Comparison of ENCODE assay signal across 17 mouse cellular contexts in the genomic region with DNA sequence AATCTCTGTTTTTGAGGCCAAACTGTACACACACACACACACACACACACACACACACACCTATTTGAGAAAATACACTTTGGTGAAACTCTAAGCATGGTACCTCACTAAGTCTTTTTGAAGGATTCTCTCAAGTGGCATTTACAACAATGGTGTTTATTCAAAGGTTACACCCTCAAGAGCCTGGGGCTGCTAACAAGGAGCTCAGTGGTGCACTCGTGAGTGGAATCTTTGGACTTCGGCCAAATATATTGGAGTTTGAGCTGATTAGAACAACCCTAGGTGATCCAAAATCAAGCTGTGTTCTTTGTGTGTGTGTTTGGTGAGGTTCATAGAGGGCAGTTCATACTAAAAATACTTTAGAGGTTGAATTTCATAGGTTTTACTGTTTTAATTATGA.
DNase-seq lines count a peak whose midpoint lies in the region; ATAC-seq and TF ChIP-seq lines count a peak whose summit lies in the region.
"Had no signal": no experiment of that assay in that cellular context is flagged by ENCODE, and none has a peak within 500 bp of the region (broad histone marks: within the 10 kb centered on the region; RNA-seq: fewer than 3 reads in every experiment).

No protein-coding gene starts in this region.

- H3K4me1 ChIP-seq in forebrain, embryonic 11.5 days (replicated peaks; ENCODE audit: control insufficient read depth, insufficient read depth, low read length): peaks cover 2% of the 10 kb centered on the region; the same call in 1 of the 2 replicates
- no peaks in the 10 kb centered on the region for H3K4me1 ChIP-seq in forebrain, embryonic 16.5 days (replicated peaks; ENCODE audit: control insufficient read depth, insufficient read depth, low read length)
- peaks cover 10% of the 10 kb centered on the region for H3K4me1 ChIP-seq in limb, embryonic 14.5 days (ENCODE audit: control insufficient read depth, insufficient read depth, low read length)
- H3K4me1 ChIP-seq in limb, embryonic 10.5 days: peaks cover 9% of the 10 kb centered on the region; the same call in 1 of the 2 replicates
- no peaks in the 10 kb centered on the region for H3K4me1 ChIP-seq in midbrain, postnatal 0 days (ENCODE audit: insufficient read depth, low read length)
- H3K4me1 ChIP-seq in midbrain, embryonic 10.5 days: peaks cover 4% of the 10 kb centered on the region
- H3K4me1 ChIP-seq: liver, embryonic 13.5 days; neural tube, embryonic 12.5 days had no signal

- no peak overlapping the region for H3K9ac ChIP-seq in forebrain, embryonic 11.5 days (ENCODE audit: low read length)
- no peak overlapping the region for H3K9ac ChIP-seq in forebrain, embryonic 16.5 days (replicated peaks; ENCODE audit: low read depth, low read length)
- no peak overlapping the region for H3K9ac ChIP-seq in limb, embryonic 14.5 days (ENCODE audit: low read depth, low read length, severe bottlenecking)
- H3K9ac ChIP-seq in midbrain, postnatal 0 days (replicated peaks; ENCODE audit: low read length, poor library complexity, severe bottlenecking): no peak overlapping the region
- H3K9ac ChIP-seq: heart, embryonic 12.5 days; liver, embryonic 13.5 days; neural tube, embryonic 12.5 days had no signal

- H3ac ChIP-seq in myocyte (ENCODE audit: control insufficient read depth, insufficient read length): no peak overlapping the region

- no peaks in the 10 kb centered on the region for H3K27me3 ChIP-seq in forebrain, embryonic 11.5 days (ENCODE audit: control insufficient read depth, insufficient read depth, low read length)
- no peaks in the 10 kb centered on the region for H3K27me3 ChIP-seq in forebrain, embryonic 16.5 days (replicated peaks; ENCODE audit: control insufficient read depth, insufficient read depth, low read length)
- no peaks in the 10 kb centered on the region for H3K27me3 ChIP-seq in limb, embryonic 14.5 days (ENCODE audit: control insufficient read depth, insufficient read depth, low read length)
- no peaks in the 10 kb centered on the region for H3K27me3 ChIP-seq in limb, embryonic 10.5 days (ENCODE audit: low read depth, poor library complexity, severe bottlenecking)
- H3K27me3 ChIP-seq in midbrain, postnatal 0 days (ENCODE audit: insufficient read depth, low read length): no peaks in the 10 kb centered on the region
- no peaks in the 10 kb centered on the region for H3K27me3 ChIP-seq in midbrain, embryonic 10.5 days (ENCODE audit: low read depth, poor library complexity, severe bottlenecking)
- H3K27me3 ChIP-seq in myocyte (ENCODE audit: control insufficient read depth, insufficient read depth, insufficient read length): no peaks in the 10 kb centered on the region
- H3K27me3 ChIP-seq: heart, embryonic 12.5 days; liver, embryonic 13.5 days; neural tube, embryonic 12.5 days had no signal

- no peak for DNase-seq in forebrain, embryonic 11.5 days (ENCODE audit: low spot score)
- DNase-seq in limb, embryonic 14.5 days (ENCODE audit: low spot score): peak; percentile 33
- DNase-seq in limb, embryonic 10.5 days (ENCODE audit: low spot score): no peak
- peak; percentile 37 for DNase-seq in midbrain, postnatal 0 days (ENCODE audit: low spot score)
- no peak for DNase-seq in midbrain, embryonic 10.5 days (ENCODE audit: low spot score)
- DNase-seq: B cell, adult 2 months; cerebellum, adult 11 months; cerebellum, postnatal 36 days; heart, postnatal 4 days; left cerebral cortex, postnatal 4 days; liver, embryonic 13.5 days; right cerebral cortex, postnatal 14 days had no signal

- no peak for TF ChIP-seq POLR2A in limb, embryonic 14.5 days (IDR thresholded peaks at IDR 0.05; ENCODE audit: borderline replicate concordance, extremely low read depth, insufficient read depth, insufficient read length)
- no peak for TF ChIP-seq POLR2A in myocyte (IDR thresholded peaks at IDR 0.05; ENCODE audit: insufficient read length, low read depth)

- no peak for TF ChIP-seq CTCF in midbrain, postnatal 0 days (IDR thresholded peaks at IDR 0.05)

- no peak overlapping the region for H3K4me2 ChIP-seq in forebrain, embryonic 11.5 days (ENCODE audit: low read depth, low read length, severe bottlenecking)
- H3K4me2 ChIP-seq in forebrain, embryonic 16.5 days (ENCODE audit: low read length): no peak overlapping the region
- H3K4me2 ChIP-seq in limb, embryonic 14.5 days (replicated peaks; ENCODE audit: low read depth, low read length, severe bottlenecking): no peak overlapping the region
- no peak overlapping the region for H3K4me2 ChIP-seq in midbrain, postnatal 0 days (ENCODE audit: low read depth, low read length, poor library complexity, severe bottlenecking)
- H3K4me2 ChIP-seq in myocyte (ENCODE audit: low read depth): peak overlapping the region; percentile 72
- H3K4me2 ChIP-seq: heart, embryonic 12.5 days; liver, embryonic 13.5 days; neural tube, embryonic 12.5 days had no signal

- H3K79me2 ChIP-seq in myocyte (ENCODE audit: control insufficient read depth, insufficient read depth): no peaks in the 10 kb centered on the region

- ATAC-seq in forebrain, embryonic 11.5 days (replicated peaks; ENCODE audit: low FRiP score): 0 out of 2 replicates have a peak, but pooled peaks have one; percentile 60
- ATAC-seq in forebrain, embryonic 16.5 days: no peak
- ATAC-seq in limb, embryonic 14.5 days (ENCODE audit: low FRiP score, low read depth): no peak
- ATAC-seq in midbrain, postnatal 0 days (ENCODE audit: low FRiP score): no peak
- no peak for ATAC-seq in cerebellum, adult (ENCODE audit: insufficient number of reproducible peaks, low FRiP score, low TSS enrichment)

- 35% methylated on average over 2 of the region's 2 CpGs for WGBS in forebrain, embryonic 11.5 days
- 18% methylated on average over 2 of the region's 2 CpGs for WGBS in forebrain, embryonic 16.5 days
- WGBS in limb, embryonic 14.5 days: 41% methylated on average over 2 of the region's 2 CpGs
- 83% methylated on average over 2 of the region's 2 CpGs for WGBS in limb, embryonic 10.5 days
- WGBS in midbrain, postnatal 0 days: 40% methylated on average over 2 of the region's 2 CpGs
- WGBS in midbrain, embryonic 10.5 days: 68% methylated on average over 2 of the region's 2 CpGs

- no peaks in the 10 kb centered on the region for H3K36me3 ChIP-seq in forebrain, embryonic 11.5 days (ENCODE audit: control insufficient read depth, insufficient read depth, low read length)
- no peaks in the 10 kb centered on the region for H3K36me3 ChIP-seq in forebrain, embryonic 16.5 days (ENCODE audit: control insufficient read depth, insufficient read depth)
- no peaks in the 10 kb centered on the region for H3K36me3 ChIP-seq in limb, embryonic 14.5 days (ENCODE audit: control insufficient read depth, insufficient read depth, low read length)
- H3K36me3 ChIP-seq in limb, embryonic 10.5 days: no peaks in the 10 kb centered on the region
- no peaks in the 10 kb centered on the region for H3K36me3 ChIP-seq in midbrain, postnatal 0 days (ENCODE audit: insufficient read depth, low read length)
- H3K36me3 ChIP-seq in midbrain, embryonic 10.5 days: no peaks in the 10 kb centered on the region
- H3K36me3 ChIP-seq in myocyte (ENCODE audit: control insufficient read depth, insufficient read depth): no peaks in the 10 kb centered on the region
- H3K36me3 ChIP-seq: heart, embryonic 12.5 days; liver, embryonic 13.5 days; neural tube, embryonic 12.5 days had no signal

- H3K4me3 ChIP-seq in forebrain, embryonic 11.5 days (ENCODE audit: low read depth, low read length): no peak overlapping the region
- H3K4me3 ChIP-seq in forebrain, embryonic 16.5 days (replicated peaks; ENCODE audit: low read length): no peak overlapping the region
- no peak overlapping the region for H3K4me3 ChIP-seq in limb, embryonic 14.5 days (replicated peaks; ENCODE audit: low read length)
- no peak overlapping the region for H3K4me3 ChIP-seq in limb, embryonic 10.5 days
- no peak overlapping the region for H3K4me3 ChIP-seq in midbrain, postnatal 0 days (ENCODE audit: low read depth, low read length)
- H3K4me3 ChIP-seq in midbrain, embryonic 10.5 days: no peak overlapping the region
- H3K4me3 ChIP-seq in myocyte: no peak overlapping the region
- H3K4me3 ChIP-seq: heart, embryonic 12.5 days; liver, embryonic 13.5 days; neural tube, embryonic 12.5 days had no signal

- H3K9me3 ChIP-seq in forebrain, embryonic 11.5 days (ENCODE audit: control insufficient read depth, low read length): no peaks in the 10 kb centered on the region
- no peaks in the 10 kb centered on the region for H3K9me3 ChIP-seq in forebrain, embryonic 16.5 days (ENCODE audit: control insufficient read depth, low read length)
- H3K9me3 ChIP-seq in limb, embryonic 14.5 days (ENCODE audit: control insufficient read depth, low read length): no peaks in the 10 kb centered on the region
- H3K9me3 ChIP-seq in limb, embryonic 10.5 days (replicated peaks): no peaks in the 10 kb centered on the region
- H3K9me3 ChIP-seq in midbrain, postnatal 0 days (ENCODE audit: low read length): no peaks in the 10 kb centered on the region
- no peaks in the 10 kb centered on the region for H3K9me3 ChIP-seq in midbrain, embryonic 10.5 days (replicated peaks)
- H3K9me3 ChIP-seq: heart, embryonic 12.5 days; liver, embryonic 13.5 days; neural tube, embryonic 12.5 days had no signal

- no peak overlapping the region for H3K27ac ChIP-seq in forebrain, embryonic 11.5 days (ENCODE audit: low read depth, low read length)
- no peak overlapping the region for H3K27ac ChIP-seq in forebrain, embryonic 16.5 days (ENCODE audit: low read length)
- H3K27ac ChIP-seq in limb, embryonic 14.5 days (replicated peaks; ENCODE audit: low read depth, low read length): no peak overlapping the region
- H3K27ac ChIP-seq in limb, embryonic 10.5 days: no peak overlapping the region
- no peak overlapping the region for H3K27ac ChIP-seq in midbrain, postnatal 0 days (ENCODE audit: low read depth, low read length)
- H3K27ac ChIP-seq in midbrain, embryonic 10.5 days (replicated peaks): no peak overlapping the region
- H3K27ac ChIP-seq: liver, embryonic 13.5 days; neural tube, embryonic 12.5 days had no signal

TF ChIP-seq in myocyte, 11 proteins besides CTCF, POLR2A, EP300 and RAD21 (continues in another document):
- TF ChIP-seq CEBPB (IDR thresholded peaks at IDR 0.05; ENCODE audit: insufficient read depth, poor library complexity, severe bottlenecking) (no peak), REST (IDR thresholded peaks at IDR 0.05; ENCODE audit: insufficient read depth, insufficient read length) (no peak), SRF (IDR thresholded peaks at IDR 0.05; ENCODE audit: control insufficient read depth, insufficient read length, low read depth) (no peak), TCF3 (IDR thresholded peaks at IDR 0.05; ENCODE audit: insufficient read length, low read depth) (no peak), MAX (IDR thresholded peaks at IDR 0.05; ENCODE audit: low read depth) (no peak), POLR2AphosphoS2 (IDR thresholded peaks at IDR 0.05; ENCODE audit: insufficient read length, low read depth) (no peak), USF1 (IDR thresholded peaks at IDR 0.05; ENCODE audit: low read depth) (no peak), MYOG (IDR thresholded peaks at IDR 0.05; ENCODE audit: control insufficient read depth in 1 of 3, insufficient read depth in 1 of 3, insufficient read length in 2 of 3, low read depth in 2 of 3) (no peak), E2F4 (IDR thresholded peaks at IDR 0.05; ENCODE audit: insufficient read depth) (no peak), TCF12 (IDR thresholded peaks at IDR 0.05; ENCODE audit: insufficient read depth, poor library complexity, severe bottlenecking) (no peak)

Comparison
In these comparisons a context has a peak if more than half of its experiments do, and no peak if none do; other contexts are left out.
1. DNase-seq: peak in limb, embryonic 14.5 days (single experiment) and midbrain, postnatal 0 days (single experiment); none in forebrain, embryonic 11.5 days (single experiment), limb, embryonic 10.5 days (single experiment) and midbrain, embryonic 10.5 days (single experiment).